Mouse (Mus musculus): ENCODE results near the gene Pla2g4e.

Gene Pla2g4e

DNA sequence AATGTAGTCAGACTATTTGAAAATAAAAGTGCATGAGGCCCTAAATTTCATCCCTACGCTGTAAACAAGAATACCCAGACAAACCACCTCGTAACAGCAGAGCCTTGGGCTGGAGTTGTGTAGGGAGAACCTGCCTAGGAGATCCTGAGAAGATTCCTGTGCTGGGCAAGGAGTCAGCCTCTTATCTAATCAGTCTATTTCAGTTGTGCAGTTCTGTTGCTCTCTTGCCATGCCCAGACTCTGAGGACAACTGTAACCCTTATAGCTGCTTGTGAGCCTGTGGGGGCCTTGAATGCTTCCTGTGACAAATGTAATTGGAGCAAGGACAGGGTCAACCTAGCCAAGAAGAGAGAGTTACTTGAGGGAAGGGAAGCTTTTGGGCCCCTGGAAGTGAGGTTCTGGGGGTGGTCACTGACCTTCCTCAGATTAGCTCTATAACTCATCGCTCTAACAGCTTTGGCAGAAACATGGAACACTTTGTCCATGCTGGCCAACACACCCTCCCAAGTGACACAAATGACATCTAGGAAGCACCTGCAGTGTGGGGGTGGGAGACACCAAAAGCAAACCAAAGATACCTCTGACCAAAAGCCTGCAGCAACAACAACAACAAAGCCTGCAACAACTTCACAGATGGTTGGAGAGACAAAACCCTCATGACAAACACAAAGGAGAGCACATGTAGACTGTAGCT lies 9.0 kb downstream of the Pla2g4e start:
- DNase-seq (ENCODE audit: low spot score in 2 of 2), result no peak

DNA sequence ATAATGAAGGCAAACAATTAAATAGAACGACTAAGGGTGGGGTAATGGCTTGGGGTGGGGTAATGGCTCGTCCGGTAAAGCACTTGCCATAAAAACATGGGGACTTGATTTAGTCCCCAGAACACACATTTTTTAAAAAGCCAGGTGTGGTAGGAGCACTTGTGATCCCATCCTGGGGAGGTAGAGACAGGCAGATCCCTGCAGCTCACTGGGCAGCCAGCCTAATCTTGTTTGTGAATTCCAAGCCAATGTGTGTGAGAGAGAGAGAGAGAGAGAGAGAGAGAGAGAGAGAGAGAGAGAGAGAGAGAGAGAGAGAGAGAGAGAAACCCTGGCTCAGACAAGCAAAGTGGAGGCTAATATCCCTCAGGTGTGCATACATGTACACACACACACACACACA lies 9.8 kb downstream of the Pla2g4e start:
- no peak for DNase-seq (ENCODE audit: low spot score in 2 of 2)

DNA sequence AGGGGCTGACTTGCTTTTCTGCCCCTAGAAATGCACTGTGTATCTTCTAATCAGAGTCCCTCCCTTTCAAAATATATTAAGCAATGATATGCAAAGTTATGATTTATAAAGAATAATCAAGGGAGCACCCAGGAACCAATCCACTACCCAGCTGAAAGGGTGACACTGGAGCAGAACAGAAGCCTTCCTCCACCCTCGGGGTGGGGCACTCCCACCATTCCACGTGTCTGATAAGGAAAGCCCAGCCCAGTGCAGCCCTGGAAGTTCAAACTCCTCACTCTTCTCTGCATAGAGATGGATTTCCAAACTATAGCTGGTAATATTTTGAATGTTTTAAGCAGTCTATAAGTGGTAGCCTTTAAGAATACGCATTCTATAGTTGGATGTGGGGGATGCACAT lies 13.5 kb downstream of the Pla2g4e start:
- DNase-seq (ENCODE audit: low spot score in 2 of 2), result no peak

DNA sequence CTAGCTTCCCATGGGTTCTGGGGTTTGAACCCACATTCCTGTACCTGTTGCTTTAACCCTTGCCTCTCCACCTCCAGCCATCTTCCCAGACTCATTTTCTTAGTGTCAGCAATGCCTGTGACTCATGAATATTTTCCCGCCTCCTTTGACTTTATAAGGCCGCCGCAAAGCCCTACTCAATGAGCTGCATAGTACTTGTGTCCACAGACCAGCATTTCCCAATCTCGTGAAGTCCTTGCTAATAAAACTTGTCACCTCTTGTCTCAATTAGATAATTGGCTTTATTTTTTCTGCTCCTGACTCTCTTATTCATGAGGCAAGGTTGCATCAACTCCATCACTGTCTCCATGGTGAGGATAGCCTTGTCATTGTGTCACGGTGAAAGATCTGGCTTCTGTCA lies 30.5 kb downstream of the Pla2g4e start:
- no peak for DNase-seq (ENCODE audit: low spot score in 2 of 2)

DNA sequence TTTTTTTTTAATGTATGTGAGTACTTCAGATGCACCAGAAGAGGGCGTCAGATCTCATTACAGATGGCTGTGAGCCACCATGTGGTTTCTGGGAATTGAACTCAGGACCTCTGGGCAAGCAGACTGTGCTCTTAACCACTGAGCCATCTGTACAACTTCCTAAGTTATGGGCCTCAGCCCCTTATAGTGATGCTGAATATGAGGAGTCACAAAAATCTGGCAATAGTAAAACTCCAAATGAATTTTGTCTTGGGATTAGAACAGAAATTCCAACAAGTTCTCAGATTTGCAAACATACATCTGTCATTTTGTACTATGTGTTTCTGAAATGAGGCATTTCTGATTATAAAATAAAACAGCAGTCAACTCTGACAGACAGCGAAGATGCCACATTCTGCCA lies 33.7 kb downstream of the Pla2g4e start:
- no peak for DNase-seq (ENCODE audit: low spot score in 2 of 2)

DNA sequence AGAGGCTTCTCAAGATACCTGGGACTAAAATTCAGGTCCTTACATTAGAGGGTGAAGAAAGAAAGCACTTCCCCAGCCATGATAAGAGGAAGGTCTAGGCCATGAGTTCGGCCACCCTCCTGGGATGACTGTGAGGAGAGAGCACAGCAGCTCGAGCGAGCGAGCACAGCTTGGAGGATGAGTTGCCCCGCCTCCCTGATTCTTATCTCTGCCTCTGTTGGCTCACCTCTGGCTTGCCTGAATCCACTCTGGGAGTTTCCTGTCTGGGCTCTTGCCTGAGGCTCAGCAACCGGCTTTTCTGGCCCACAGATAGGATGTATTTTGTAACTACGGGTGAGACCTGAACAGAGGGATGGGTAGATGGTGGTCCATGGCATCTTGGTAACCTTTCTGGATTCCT lies 37.2 kb downstream of the Pla2g4e start:
- no peak for DNase-seq (ENCODE audit: low spot score in 2 of 2)

DNA sequence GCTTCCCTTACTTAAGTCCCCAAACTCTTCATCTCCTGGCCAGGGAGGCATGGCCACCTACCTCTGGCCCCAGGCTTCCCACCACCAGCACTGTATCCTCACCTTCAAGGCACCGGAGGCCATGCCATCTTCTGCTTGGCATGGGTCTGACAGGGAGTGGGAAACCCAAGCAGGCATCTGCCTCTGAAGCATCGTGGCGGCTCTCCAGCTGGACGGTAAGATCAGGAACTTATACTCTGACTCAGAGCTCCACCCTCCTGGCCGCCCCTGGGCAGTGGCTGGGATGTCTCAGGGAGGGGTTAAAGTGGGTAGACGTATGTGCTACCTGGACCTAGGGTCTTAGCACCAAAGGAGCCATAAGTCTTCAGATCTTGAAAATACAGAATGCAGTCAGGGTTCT lies 38.1 kb downstream of the Pla2g4e start:
- no peak for DNase-seq (ENCODE audit: low spot score in 2 of 2)

DNA sequence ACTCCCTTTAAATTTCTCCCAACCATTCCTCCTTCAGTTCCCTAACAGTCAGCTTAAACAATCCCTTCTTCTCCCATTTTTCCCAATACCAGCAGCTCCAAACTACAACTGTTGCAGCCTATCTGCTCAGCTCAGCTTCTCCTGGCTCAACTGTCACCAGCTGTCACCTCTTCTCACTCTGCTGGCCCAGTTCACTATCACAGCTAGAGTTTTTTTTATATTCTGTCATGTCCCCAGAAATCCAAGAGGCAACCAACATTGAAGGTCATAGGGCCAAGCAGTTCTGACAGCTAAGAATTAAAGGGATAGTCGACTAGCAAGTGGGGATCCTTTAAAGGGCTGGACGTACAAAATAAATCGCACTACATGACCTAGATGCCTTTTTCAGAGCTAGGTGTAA lies 41.4 kb downstream of the Pla2g4e start:
- DNase-seq (ENCODE audit: low spot score in 2 of 2), result no peak

DNA sequence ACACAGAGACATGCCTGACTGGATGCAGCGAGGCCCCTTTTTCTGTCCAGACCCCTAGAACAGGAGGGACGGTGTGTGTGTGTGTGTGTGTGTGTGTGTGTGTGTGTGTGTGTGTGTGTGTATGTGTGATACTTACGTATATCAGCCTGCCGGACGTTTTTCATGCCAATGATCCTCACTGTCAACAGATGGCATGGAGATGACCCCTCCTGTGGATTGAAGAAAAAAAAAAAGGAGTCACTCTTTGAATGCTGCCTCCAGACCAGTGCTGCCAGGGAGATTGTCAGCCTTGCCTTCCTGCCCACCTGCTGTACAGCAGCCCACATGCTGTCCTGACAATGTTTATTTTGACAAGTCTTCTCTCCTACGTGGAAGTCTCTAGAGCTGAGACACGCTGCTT lies 45.1 kb downstream of the Pla2g4e start:
- no peak for DNase-seq (ENCODE audit: low spot score in 2 of 2)

DNA sequence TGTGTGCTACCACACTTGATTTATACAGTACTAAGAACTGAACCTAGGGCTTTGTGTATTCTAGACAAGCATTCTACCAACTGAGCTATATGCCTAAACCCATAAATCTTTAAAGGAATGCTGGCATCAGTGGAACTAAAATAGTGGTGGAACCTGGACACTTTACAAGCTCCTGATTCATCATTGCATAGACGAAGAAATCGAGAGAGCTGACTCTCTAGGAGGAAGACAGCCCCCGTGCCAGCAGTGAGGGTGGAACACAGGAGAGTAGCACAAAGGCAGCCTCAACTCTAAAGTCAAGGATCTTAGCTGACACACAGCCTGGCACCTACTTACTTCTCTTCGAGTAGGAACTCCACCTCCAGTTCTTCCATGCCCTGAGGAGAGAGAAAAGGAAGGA lies 57.0 kb downstream of the Pla2g4e start:
- no peak for DNase-seq (ENCODE audit: low spot score in 2 of 2)

DNA sequence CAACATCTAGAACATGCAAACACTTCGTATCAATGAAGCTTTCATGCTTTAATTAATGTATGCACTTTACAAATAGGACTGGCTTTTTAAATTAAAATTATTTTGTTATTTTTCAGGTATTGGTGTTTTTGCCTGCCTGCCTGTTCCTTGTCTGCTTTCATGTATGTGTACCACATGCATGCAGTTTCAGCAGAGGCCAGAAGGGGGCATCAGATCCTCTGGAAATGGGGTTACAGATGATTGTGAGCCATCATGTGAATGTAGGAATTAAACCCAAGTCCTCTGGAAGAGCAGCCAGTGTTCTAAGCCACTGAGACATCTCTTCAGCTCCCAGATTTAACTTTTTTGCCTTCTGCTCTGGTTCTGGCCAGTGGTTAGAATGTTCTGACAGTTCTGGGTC lies 57.6 kb downstream of the Pla2g4e start:
- DNase-seq (ENCODE audit: low spot score in 2 of 2), result no peak

DNA sequence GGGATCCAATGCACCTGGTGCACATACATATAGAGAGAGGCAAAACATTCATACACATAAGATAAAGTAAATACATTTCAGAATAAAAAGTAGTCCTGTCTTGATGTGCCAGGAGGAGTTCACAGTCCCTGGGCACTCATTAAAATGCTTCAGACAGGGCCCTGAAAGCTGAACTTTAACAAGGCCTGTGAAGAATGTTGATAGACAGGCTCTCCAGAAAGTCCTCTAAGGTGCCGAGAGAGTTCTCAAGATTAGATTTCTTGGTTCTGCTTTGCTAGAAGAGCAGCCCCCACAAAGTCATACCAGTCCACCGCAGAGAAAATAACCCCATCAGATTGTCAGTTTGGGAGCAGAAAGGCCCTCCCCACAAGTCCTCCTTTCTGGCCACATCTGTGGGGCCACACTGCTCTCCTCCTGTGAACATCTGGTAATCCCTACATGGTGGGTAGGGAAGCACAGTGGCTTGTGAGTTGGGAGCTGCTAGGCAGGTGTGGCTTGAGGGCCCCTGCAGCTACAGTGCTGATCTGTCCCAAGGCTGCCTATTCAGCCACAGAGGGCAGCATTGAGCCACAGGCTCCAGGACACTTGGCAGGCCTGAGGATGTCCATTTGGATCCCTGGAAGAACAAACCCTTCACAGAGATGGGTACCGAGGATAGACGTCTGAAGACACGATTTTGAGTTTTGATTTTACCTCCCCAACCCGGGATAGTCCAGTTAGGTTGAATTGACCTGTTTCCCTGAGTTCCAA lies 59.4 kb downstream of the Pla2g4e start:
- DNase-seq (ENCODE audit: low spot score in 2 of 2), result no peak

DNA sequence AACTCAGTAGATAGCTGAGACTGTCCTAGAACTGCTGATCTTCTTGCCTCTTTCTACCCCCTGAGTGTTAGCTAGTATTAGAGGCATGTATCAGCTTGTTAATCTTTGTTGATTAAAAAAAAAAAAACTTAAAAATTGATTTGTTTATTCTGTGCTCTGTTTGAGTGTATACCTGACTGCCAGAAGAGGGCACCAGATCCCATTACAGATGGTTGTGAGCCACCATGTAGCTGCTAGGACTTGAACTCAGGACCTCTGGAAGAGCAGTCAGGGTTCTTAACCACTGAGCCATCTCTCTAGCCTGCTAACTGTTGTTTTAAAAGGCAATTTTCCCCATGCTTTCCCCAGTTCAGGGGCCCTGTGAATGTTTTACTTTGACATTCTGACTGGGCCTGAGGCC lies 66.2 kb downstream of the Pla2g4e start:
- no peak for DNase-seq (ENCODE audit: low spot score in 2 of 2)

DNA sequence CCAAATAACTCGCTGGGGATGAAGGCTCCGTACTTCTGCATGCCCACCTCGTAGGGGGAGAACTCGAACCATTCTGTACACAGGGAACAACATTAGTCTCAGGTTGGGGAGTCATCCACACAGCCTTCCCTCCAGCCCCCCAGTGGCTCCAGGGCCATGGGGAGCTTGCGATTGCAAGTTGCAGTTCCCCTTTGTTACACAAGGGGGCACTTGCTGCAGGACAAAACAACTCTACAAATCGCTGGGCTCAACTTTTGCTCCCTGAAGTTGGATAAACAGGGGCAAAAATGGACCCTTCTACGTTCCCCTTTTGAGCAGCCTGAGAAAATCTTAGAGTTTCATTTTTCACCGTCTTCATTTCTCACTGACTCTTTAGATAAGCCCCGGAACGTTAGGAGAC lies 71.4 kb downstream of the Pla2g4e start:
- peak in 1 of 2 experiments; percentile 60 for DNase-seq (ENCODE audit: low spot score in 2 of 2)

DNA sequence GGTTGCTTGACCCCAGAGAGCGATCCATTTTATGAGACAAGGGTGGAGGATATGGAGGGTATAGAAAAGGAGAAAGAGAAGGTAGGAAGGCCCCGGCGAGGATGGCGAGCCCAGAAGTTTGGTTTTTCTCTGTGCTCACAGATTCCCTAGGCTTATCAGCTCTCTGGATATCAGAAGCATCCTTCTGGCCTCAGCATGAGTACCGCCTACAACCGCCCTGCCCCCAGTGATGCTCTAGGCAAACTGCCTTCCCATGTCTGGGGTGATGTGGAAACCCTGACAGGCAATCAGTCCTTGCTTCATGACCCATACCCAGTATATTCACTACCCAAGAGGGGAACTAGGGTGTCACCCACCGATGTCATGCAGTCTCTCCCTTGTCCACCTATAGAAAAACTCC lies 73.8 kb downstream of the Pla2g4e start:
- DNase-seq (ENCODE audit: low spot score in 2 of 2), result no peak

DNA sequence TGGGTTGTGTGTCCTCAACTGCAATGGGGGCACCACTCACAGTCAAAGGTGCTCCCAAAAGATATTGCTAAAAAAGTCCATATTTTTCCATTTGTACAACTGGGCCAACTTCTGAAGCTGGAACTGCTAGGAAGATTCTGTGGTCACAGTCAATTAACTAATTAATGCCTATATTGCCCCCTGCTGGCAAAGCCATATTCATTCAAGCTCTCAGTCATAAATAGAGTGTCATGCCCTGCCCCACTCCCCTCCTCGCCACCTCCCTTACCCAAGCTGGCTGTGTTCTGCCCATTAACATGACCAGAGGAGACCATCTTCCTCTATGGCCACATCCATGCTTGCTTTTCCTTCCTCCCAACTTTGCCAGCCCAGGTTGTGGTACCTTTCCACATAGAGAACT lies 74.4 kb downstream of the Pla2g4e start:
- peak in 1 of 2 experiments; percentile 44 for DNase-seq (ENCODE audit: low spot score in 2 of 2)

DNA sequence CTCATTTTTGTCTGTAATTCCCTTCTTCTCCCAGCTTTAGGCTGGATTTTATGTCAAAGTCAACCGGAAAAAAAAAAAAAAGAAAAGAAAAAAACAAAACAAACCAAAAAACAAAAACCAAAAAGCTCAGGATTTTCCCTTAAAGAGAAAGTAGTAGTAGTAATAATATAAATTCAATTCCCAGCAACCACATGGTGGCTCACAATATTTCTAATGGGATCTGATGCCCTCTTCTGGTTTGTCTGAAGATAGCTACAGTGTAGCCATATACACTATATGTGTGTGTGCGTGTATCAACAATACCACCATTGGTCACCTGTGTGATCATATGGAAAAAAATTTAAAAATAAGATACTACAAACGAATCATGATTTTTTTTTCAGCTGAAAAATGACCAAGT lies 75.8 kb downstream of the Pla2g4e start:
- no peak for DNase-seq (ENCODE audit: low spot score in 2 of 2)

DNA sequence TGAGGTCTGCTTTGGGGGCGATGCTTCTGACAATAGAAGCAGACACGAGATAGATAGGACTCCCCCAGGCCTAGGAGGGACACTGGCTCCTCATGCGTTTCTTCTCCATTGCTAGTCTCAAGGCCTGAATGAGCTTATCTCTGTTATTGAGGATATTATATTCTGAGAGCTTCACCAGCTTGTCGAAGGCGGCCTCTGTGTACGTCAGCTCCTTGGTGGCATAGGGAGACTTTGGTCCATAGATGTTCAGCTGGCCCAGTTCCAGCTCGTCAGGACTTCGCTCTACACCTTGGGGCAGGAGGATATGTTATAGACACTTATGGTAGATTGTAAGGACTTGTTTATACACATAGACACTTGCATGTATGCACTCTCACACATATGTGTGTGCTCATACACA lies 77.4 kb downstream of the Pla2g4e start:
- no peak for DNase-seq (ENCODE audit: low spot score in 2 of 2)

DNA sequence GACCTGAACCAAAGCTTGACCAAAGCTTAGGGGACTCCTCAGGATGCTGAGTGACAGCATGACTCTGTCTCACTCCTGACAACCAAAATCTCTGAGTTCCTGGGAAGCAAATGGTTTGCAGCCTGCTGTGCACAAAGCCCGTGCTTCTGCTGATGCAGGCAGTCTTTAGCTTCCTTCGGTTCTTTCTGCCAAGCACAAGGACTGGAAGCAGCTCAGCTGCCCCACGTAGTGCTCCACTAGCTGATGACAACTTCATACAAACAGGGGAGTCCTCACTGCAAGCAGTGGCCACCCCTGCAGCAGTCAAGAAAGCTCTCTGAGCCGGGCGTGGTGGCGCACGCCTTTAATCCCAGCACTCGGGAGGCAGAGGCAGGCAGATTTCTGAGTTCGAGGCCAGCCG lies 79.7 kb downstream of the Pla2g4e start:
- no peak for DNase-seq (ENCODE audit: low spot score in 2 of 2)

DNA sequence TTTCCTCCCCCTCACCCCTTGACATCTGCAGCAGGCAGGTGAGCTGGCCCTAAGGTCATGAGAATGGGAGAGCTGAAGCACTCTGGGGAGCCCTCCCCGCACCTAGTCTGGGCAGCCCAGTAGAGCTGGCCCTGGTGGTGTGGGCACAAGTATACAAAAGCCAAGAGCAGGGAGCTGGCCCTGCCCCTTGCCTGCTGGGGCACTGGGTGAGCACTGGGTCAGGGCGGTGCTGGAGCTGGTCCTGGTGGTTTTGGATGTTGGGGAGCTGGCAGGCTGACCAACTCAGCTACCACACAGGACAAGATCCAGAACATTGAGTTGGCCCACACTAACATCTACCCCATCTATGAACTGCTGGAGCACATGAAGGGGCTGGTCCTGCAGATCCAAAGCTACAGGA lies 85.7 kb downstream of the Pla2g4e start:
- DNase-seq (ENCODE audit: low spot score in 2 of 2), result no peak

DNA sequence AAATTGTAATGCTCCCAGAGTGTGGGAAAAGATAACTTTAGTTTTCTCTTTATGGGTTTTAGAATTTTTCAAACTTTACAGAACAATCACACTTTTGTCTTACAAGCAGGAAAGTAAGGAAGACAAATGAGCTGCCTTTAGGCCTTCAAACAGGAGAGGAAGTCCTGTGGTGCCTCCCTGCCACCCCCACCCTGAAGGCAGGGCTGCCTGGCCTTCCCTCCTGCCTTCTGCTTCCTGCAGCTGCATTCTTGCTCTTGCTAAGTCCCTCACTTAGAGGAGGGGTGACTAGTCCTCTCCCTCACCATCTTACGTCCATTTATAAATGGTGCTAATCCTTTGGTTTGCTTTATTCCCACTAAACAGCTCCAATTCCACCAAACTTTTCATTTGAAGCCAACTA lies 86.3 kb downstream of the Pla2g4e start:
- DNase-seq (ENCODE audit: low spot score in 2 of 2), result peak; percentile 65 to 71

DNA sequence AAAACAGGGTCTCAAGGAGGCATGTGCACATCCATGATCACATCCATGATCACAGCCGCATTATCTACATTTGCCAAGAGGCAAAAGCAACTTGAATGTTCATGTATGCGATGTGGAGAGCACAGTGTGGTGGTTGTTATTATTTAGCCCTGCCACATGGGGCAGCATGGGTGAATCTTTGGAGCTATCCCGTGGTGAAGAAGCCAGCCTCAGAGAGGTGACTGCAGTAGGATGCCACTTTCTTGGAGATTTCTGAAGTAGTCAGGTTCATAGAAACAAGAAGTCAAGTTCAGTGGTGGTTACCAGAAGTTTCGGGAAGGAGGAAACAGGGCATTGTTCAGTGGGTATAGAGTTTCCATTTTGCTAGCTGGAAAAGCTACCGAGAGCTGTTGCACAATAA lies 87.1 kb downstream of the Pla2g4e start:
- peak in 1 of 2 experiments; percentile 13 for DNase-seq (ENCODE audit: low spot score in 2 of 2)

DNA sequence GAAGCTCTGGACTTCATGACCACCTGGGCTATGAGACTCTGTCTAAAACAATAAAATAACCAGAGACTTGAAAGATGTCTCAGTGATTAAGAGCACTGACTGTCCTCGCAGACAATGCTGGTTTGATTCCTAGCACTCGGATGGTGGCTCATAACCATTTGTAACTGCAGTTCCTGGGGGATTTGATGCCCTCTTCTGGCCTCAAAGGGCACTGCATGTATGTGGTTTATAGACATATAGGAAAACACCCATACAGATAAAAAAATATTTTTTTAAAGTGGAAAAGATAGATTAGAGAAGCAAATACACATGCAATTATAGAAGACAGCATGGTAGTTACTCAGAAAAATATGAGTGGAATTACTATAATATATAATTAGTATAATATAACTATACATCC lies 87.5 kb downstream of the Pla2g4e start:
- DNase-seq (ENCODE audit: low spot score in 2 of 2), result no peak
